Mouse (Mus musculus): ENCODE results near the gene Immp2l. TPM values are rescaled to one million over a fixed set of nuclear protein-coding genes. Genes with fewer than 3 reads are reported as not detected.

Immp2l gene
- total RNA-seq, 2 experiments from 2014 or later, result 6.8 to 8.6 TPM

GRCm38 (mm10) chr12:41417961-41418360 is 394.1 kb downstream of the Immp2l start:
- no peak for DNase-seq (ENCODE audit: low spot score in 2 of 2)

GRCm38 (mm10) chr12:41425101-41425679 is 401.3 kb downstream of the Immp2l start:
- no peak for DNase-seq (ENCODE audit: low spot score in 2 of 2)

- DNase-seq (ENCODE audit: low spot score in 2 of 2), result no peak
Observed at GRCm38 (mm10) chr12:41427464-41427863, 403.6 kb downstream of the Immp2l start.

GRCm38 (mm10) chr12:41428806-41429205 is 404.9 kb downstream of the Immp2l start:
- DNase-seq (ENCODE audit: low spot score in 2 of 2), result no peak

- DNase-seq (ENCODE audit: low spot score in 2 of 2), result peak; percentile 16 to 74
Observed at GRCm38 (mm10) chr12:41436206-41436985, 412.5 kb downstream of the Immp2l start.

- no peak for DNase-seq (ENCODE audit: low spot score in 2 of 2)
Observed at GRCm38 (mm10) chr12:41438446-41438845, 414.6 kb downstream of the Immp2l start.

- DNase-seq (ENCODE audit: low spot score in 2 of 2), result no peak
Observed at GRCm38 (mm10) chr12:41468374-41468991, 444.6 kb downstream of the Immp2l start.

- no peak for DNase-seq (ENCODE audit: low spot score in 2 of 2)
Observed at GRCm38 (mm10) chr12:41469096-41469801, 445.4 kb downstream of the Immp2l start.

- DNase-seq (ENCODE audit: low spot score in 2 of 2), result no peak
Observed at GRCm38 (mm10) chr12:41481486-41481885, 457.6 kb downstream of the Immp2l start.

- DNase-seq (ENCODE audit: low spot score in 2 of 2), result peak in 1 of 2 experiments; percentile 51
Observed at GRCm38 (mm10) chr12:41483091-41483592, 459.3 kb downstream of the Immp2l start.

- DNase-seq (ENCODE audit: low spot score in 2 of 2), result peak in 1 of 2 experiments; percentile 70
Observed at GRCm38 (mm10) chr12:41483593-41484451, 459.9 kb downstream of the Immp2l start.

GRCm38 (mm10) chr12:41484689-41485511 is 461.0 kb downstream of the Immp2l start:
- DNase-seq (ENCODE audit: low spot score in 2 of 2), result peak; percentile 48 to 78

GRCm38 (mm10) chr12:41485512-41486215 is 461.8 kb downstream of the Immp2l start:
- peak; percentile 84 to 92 for DNase-seq (ENCODE audit: low spot score in 2 of 2)

- DNase-seq (ENCODE audit: low spot score in 2 of 2), result no peak
Observed at GRCm38 (mm10) chr12:41486331-41486730, 462.4 kb downstream of the Immp2l start, which contains the start of gene Lrrn3. Lrrn3 (minus strand) TSS chr12:41486431.

GRCm38 (mm10) chr12:41487005-41487404 is 463.1 kb downstream of the Immp2l start:
- DNase-seq (ENCODE audit: low spot score in 2 of 2), result peak in 1 of 2 experiments; percentile 70

GRCm38 (mm10) chr12:41494620-41495019 is 470.7 kb downstream of the Immp2l start:
- DNase-seq (ENCODE audit: low spot score in 2 of 2), result peak in 1 of 2 experiments; percentile 38

- DNase-seq (ENCODE audit: low spot score in 2 of 2), result no peak
Observed at GRCm38 (mm10) chr12:41500049-41500820, 476.3 kb downstream of the Immp2l start.

- no peak for DNase-seq (ENCODE audit: low spot score in 2 of 2)
Observed at GRCm38 (mm10) chr12:41508610-41509009, 484.7 kb downstream of the Immp2l start.

Data from layer of hippocampus, adult 18-20 months (tissue).